Mouse (Mus musculus) brain, embryonic 14.5 days (tissue): ENCODE measurements around the gene Zfp831. TPM values are rescaled to one million over a fixed set of nuclear protein-coding genes. Genes with fewer than 3 reads are reported as not detected.

Source experiments
- DNase-seq: peaks from one replicate; pipeline ENCODE4 v3.0.0-alpha.2; 2011; ENCODE audit warnings: low read depth
- CTCF ChIP-seq: fragments of 200-500 bp; IDR thresholded peaks from 2 replicates; pipeline ENCODE4 v1.5.1; 2012; ENCODE audit warnings: inconsistent platforms, mild to moderate bottlenecking, moderate library complexity, borderline replicate concordance; ENCODE audit not compliant: insufficient read depth, insufficient read length; ENCODE audit errors: extremely low read depth
- POLR2A ChIP-seq: fragments of 200-500 bp; IDR thresholded peaks from 2 replicates; pipeline ENCODE4 v1.6.1; 2012; ENCODE audit warnings: mild to moderate bottlenecking, inconsistent platforms, borderline replicate concordance; ENCODE audit not compliant: poor library complexity, insufficient read depth, insufficient read length, severe bottlenecking; ENCODE audit errors: extremely low read depth
- polyA plus RNA-seq: library from polyadenylated mRNA; depleted of rRNA; stranded (reverse); fragments of >200 nt; gene quantifications from 2 replicates; pipeline ENCODE4 v1.2.3, GENCODE M21; 2012; rRNA removed

The Zfp831 gene
- polyA plus RNA-seq, 1 experiment = 0.01 TPM

GRCm38 (mm10) chr2:174748381-174748780 is 105.0 kb downstream of the Zfp831 start:
- TF ChIP-seq CTCF (no peak), POLR2A (no peak)
- DNase-seq = no peak

GRCm38 (mm10) chr2:174753197-174753596 is 109.9 kb downstream of the Zfp831 start:
- TF ChIP-seq CTCF = no peak
- no peak for TF ChIP-seq POLR2A

GRCm38 (mm10) chr2:174754231-174754630 is 110.9 kb downstream of the Zfp831 start:
- no peak for TF ChIP-seq CTCF
- no peak for TF ChIP-seq POLR2A
- DNase-seq = no peak

More at GRCm38 (mm10) chr2:174753197-174753596, 109.9 kb downstream of the Zfp831 start:
- no peak for DNase-seq

GRCm38 (mm10) chr2:174759189-174759588 is 115.9 kb downstream of the Zfp831 start:
- no peak for TF ChIP-seq CTCF

More at GRCm38 (mm10) chr2:174759189-174759588, 115.9 kb downstream of the Zfp831 start:
- no peak for DNase-seq

Other genes with a start within 250 kb of the Zfp831 start
- 98.6 and 115 TPM in 2 replicates for gene Nelfcd, start 227.7 kb upstream of the Zfp831 start, polyA plus RNA-seq
- gene Ctsz, start 204.5 kb upstream of the Zfp831 start, polyA plus RNA-seq = 62.0 and 69.4 TPM in 2 replicates
- 0.98 and 1.5 TPM in 2 replicates for gene Tubb1, start 192.8 kb upstream of the Zfp831 start, polyA plus RNA-seq
- 387 and 406 TPM in 2 replicates for gene Atp5e, start 179.4 kb upstream of the Zfp831 start, polyA plus RNA-seq
- gene Prelid3b, start 170.5 kb upstream of the Zfp831 start, polyA plus RNA-seq = 83.6 and 90.5 TPM in 2 replicates
- 2.5 and 4.3 TPM in 2 replicates for gene Edn3, start 117.1 kb downstream of the Zfp831 start, polyA plus RNA-seq